Mouse (Mus musculus): ENCODE results near the gene Stk38. TPM values are rescaled to one million over a fixed set of nuclear protein-coding genes. Genes with fewer than 3 reads are reported as not detected.
"Not testable (repeated sequence)": the region's sequence is repeated elsewhere in the genome, so short reads cannot be mapped to it uniquely, and the experiment has no call there.

Stk38 gene
- total and polyA plus RNA-seq, 3 experiments, result 14.4 to 290 (median 49.3) TPM

DNA sequence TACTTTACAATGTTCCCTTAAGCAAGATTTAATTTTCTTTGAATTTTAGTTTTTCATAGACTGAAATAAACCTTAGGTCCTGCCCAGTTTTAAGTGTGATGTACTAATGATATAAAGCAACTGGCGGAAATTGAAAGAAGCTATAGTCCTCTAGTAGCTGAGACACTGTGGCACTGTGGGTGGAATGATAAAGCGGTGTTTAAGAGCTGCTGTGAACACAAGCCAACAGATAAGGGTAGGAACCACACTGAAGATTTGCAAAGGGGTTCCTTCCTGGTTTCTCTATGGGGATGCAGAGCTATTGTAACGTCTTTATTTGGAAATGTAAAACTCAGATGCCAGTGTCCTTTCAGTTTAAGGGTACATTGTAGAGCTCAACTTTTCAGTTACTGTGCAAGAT lies 33.8 kb upstream of the Stk38 start:
- peak; percentile 73 for DNase-seq (ENCODE audit: low read depth, low spot score)
- H3K27ac ChIP-seq (ENCODE audit: control insufficient read depth, low read depth, low read length); H3K4me3 ChIP-seq (ENCODE audit: control insufficient read depth in 1 of 2, insufficient read depth in 1 of 2, low read depth in 2 of 2, low read length in 2 of 2); H3K9ac ChIP-seq (ENCODE audit: control insufficient read depth, low read depth, low read length, poor library complexity, severe bottlenecking); H3K9me3 ChIP-seq (replicated peaks; ENCODE audit: insufficient read depth, low read length); H3K27me3 ChIP-seq (ENCODE audit: control insufficient read depth in 1 of 2, insufficient read depth in 2 of 2, low read length in 2 of 2): not testable (repeated sequence)
- 0 out of 2 replicates have a peak, but pooled peaks have one; percentile 21 for TF ChIP-seq MYB (IDR thresholded peaks at IDR 0.05; ENCODE audit: low read depth, low read length)
- peak; percentile 86 for TF ChIP-seq GATA1 (IDR thresholded peaks at IDR 0.05; ENCODE audit: low read depth, low read length)
- TF ChIP-seq TAL1 (IDR thresholded peaks at IDR 0.05; ENCODE audit: low read length), result peak; percentile 66
- TF ChIP-seq EP300 (IDR thresholded peaks at IDR 0.05; ENCODE audit: low read depth in 1 of 2, low read length in 2 of 2), result peak; percentile 73 to 81
- TF ChIP-seq RCOR1 (IDR thresholded peaks at IDR 0.05; ENCODE audit: low read depth, low read length), result peak; percentile 84
- peak; percentile 67 for TF ChIP-seq SIN3A (IDR thresholded peaks at IDR 0.05; ENCODE audit: low read length)
- peak; percentile 76 for TF ChIP-seq TCF12 (IDR thresholded peaks at IDR 0.05; ENCODE audit: low read depth, low read length)
- peak; percentile 75 for TF ChIP-seq ETS1 (IDR thresholded peaks at IDR 0.05; ENCODE audit: low read depth, low read length)
- peaks cover 59 to 65% of the 10 kb centered on the region in 2 experiments for H3K36me3 ChIP-seq (ENCODE audit: control insufficient read depth in 1 of 2, insufficient read depth in 2 of 2, low read length in 2 of 2)
- H3K79me2 ChIP-seq (ENCODE audit: control insufficient read depth, insufficient read depth, low read length, poor library complexity), result peaks cover 20% of the 10 kb centered on the region
- H3K4me1 ChIP-seq (ENCODE audit: control insufficient read depth in 1 of 2, insufficient read depth in 2 of 2, low read length in 2 of 2), result peaks cover 19 to 24% of the 10 kb centered on the region in 2 experiments; a peak in 3 of 4 replicates

DNA sequence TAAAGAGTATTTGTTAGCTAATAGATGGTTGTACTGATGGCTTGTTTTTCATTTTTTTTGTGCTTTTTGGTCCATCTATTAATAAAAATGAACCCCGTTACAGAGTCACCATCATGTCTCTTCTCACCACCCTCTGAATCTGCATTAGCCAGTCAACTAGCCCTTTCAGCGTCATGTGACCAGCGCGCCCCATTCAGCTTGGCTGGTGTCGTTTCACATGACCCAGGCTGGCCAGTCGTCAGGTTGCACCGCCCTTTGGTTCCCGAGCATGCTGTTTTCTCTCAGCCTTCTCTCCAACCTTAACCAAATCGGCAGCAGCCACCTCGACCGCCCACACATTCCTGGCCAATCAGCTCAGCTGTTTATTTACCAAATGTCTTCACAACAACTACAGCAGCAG lies 31.6 kb upstream of the Stk38 start:
- H3K4me1 ChIP-seq (ENCODE audit: control insufficient read depth in 1 of 2, insufficient read depth in 2 of 2, low read length in 2 of 2), result peaks cover 25 to 27% of the 10 kb centered on the region in 2 experiments; a peak in 3 of 4 replicates
- TF ChIP-seq MAX (IDR thresholded peaks at IDR 0.05; ENCODE audit: low read length), result 0 out of 2 replicates have a peak, but pooled peaks have one; percentile 40
- TF ChIP-seq MXI1 (IDR thresholded peaks at IDR 0.05; ENCODE audit: low read depth, low read length), result no peak
- TF ChIP-seq ELF1 (IDR thresholded peaks at IDR 0.05; ENCODE audit: low read depth, low read length), result no peak
- no peak for TF ChIP-seq POLR2AphosphoS2 (IDR thresholded peaks at IDR 0.05; ENCODE audit: low read length)
- TF ChIP-seq USF2 (IDR thresholded peaks at IDR 0.05; ENCODE audit: borderline replicate concordance in 1 of 2, insufficient read depth in 1 of 2, low read depth in 1 of 2, low read length in 2 of 2), result peak; percentile 45 to 62; a peak in 1 of 4 replicates
- TF ChIP-seq USF1 (IDR thresholded peaks at IDR 0.05; ENCODE audit: low read depth, low read length), result peak; percentile 90
- TF ChIP-seq GATA1 (IDR thresholded peaks at IDR 0.05; ENCODE audit: low read depth, low read length), result no peak
- TF ChIP-seq MAFK (IDR thresholded peaks at IDR 0.05; ENCODE audit: borderline replicate concordance, low read depth, low read length), result no peak
- H3K9ac ChIP-seq (ENCODE audit: control insufficient read depth, low read depth, low read length, poor library complexity, severe bottlenecking), result no peak overlapping the region
- DNase-seq (ENCODE audit: low read depth, low spot score), result peak; percentile 63
- H3K9me3 ChIP-seq (replicated peaks; ENCODE audit: insufficient read depth, low read length), result no peaks in the 10 kb centered on the region
- no peaks in the 10 kb centered on the region for H3K27me3 ChIP-seq (ENCODE audit: control insufficient read depth in 1 of 2, insufficient read depth in 2 of 2, low read length in 2 of 2)
- peaks cover 72 to 81% of the 10 kb centered on the region in 2 experiments for H3K36me3 ChIP-seq (ENCODE audit: control insufficient read depth in 1 of 2, insufficient read depth in 2 of 2, low read length in 2 of 2)
- H3K4me3 ChIP-seq (ENCODE audit: control insufficient read depth in 1 of 2, insufficient read depth in 1 of 2, low read depth in 2 of 2, low read length in 2 of 2), result no peak overlapping the region
- peaks cover 42% of the 10 kb centered on the region for H3K79me2 ChIP-seq (ENCODE audit: control insufficient read depth, insufficient read depth, low read length, poor library complexity)
- H3K27ac ChIP-seq (ENCODE audit: control insufficient read depth, low read depth, low read length), result no peak overlapping the region
